Mouse (Mus musculus): ENCODE results near the gene Rps27.
"Not testable (repeated sequence)": the region's sequence is repeated elsewhere in the genome, so short reads cannot be mapped to it uniquely, and the experiment has no call there.

Rps27 gene

GRCm38 (mm10) chr3:90213377-90213866 is at the start of gene Rps27, which contains the start of gene Rab13:
Gene Rps27 (minus strand): TSS chr3:90213651.
Gene Rab13 (plus strand): TSS chr3:90213695.
- ChIA-PET CTCF (interaction anchor here in 2 of 4 experiments (0.7 to 1.1 kb wide), 2 partner anchors 9 to 35 kb away, joined by 3 to 4 read pairs; partner anchors contain the start of gene Slc39a1 (in 1 of the 2)), POLR2A (interaction anchor here (0.6 to 13.1 kb wide), 116 partner anchors 8 to 431 kb away, joined by 3 to 150 read pairs (median 4); partner anchors contain the start of genes Dennd4b (in 3 of the 4), Gatad2b (in 3 of the 4), Hax1 (in 3 of the 4) and Jtb (in 3 of the 4))

GRCm38 (mm10) chr3:90258521-90258920 is 45.1 kb upstream of the Rps27 start:
- POLR2A ChIA-PET: interaction anchor here in 3 of 4 experiments (1.0 to 1.6 kb wide), 7 partner anchors 11 to 45 kb away, joined by 3 to 8 read pairs (median 4); partner anchors contain the start of genes Slc39a1 (in 2 of the 3), Rab13 (in 1 of the 3) and Rps27 (in 1 of the 3)
- CTCF ChIA-PET: no interaction called here

GRCm38 (mm10) chr3:90256731-90257530 is 43.5 kb upstream of the Rps27 start:
- CTCF ChIA-PET: interaction anchor here in 2 of 4 experiments (0.6 to 1.8 kb wide), 4 partner anchors 9 to 218 kb away, joined by 3 to 7 read pairs (median 6); no protein-coding TSS in a partner anchor
- POLR2A ChIA-PET: interaction anchor here (0.5 to 3.4 kb wide), 13 partner anchors 9 to 286 kb away, joined by 3 to 26 read pairs (median 4); partner anchors contain the start of genes Slc39a1 (in 3 of the 4), Dennd4b (in 2 of the 4), Rab13 (in 1 of the 4) and Rps27 (in 1 of the 4)

GRCm38 (mm10) chr3:90255784-90256353 is 42.4 kb upstream of the Rps27 start:
- POLR2A ChIA-PET: interaction anchor here in 2 of 4 experiments (0.6 to 3.4 kb wide), 9 partner anchors 9 to 38 kb away, joined by 3 to 26 read pairs (median 3); partner anchors contain the start of genes Creb3l4 (in 1 of the 2), Dennd4b (in 1 of the 2), Jtb (in 1 of the 2) and Slc39a1 (in 1 of the 2)

GRCm38 (mm10) chr3:90255194-90255565 is 41.7 kb upstream of the Rps27 start:
- ChIA-PET CTCF (interaction anchor here in 2 of 4 experiments (0.7 to 1.8 kb wide), 3 partner anchors 10 to 351 kb away, joined by 3 to 5 read pairs (median 4); no protein-coding TSS in a partner anchor), POLR2A (interaction anchor here in 2 of 4 experiments (0.5 to 3.4 kb wide), 6 partner anchors 8 to 259 kb away, joined by 3 to 26 read pairs (median 4); partner anchors contain the start of genes Creb3l4 (in 1 of the 2), Dennd4b (in 1 of the 2), Jtb (in 1 of the 2) and Slc39a1 (in 1 of the 2))

More at GRCm38 (mm10) chr3:90255784-90256353, 42.4 kb upstream of the Rps27 start:
- CTCF ChIA-PET: interaction anchor here in 2 of 4 experiments (0.6 to 1.8 kb wide), 4 partner anchors 10 to 350 kb away, joined by 3 to 7 read pairs (median 4); no protein-coding TSS in a partner anchor

- ChIA-PET CTCF (interaction anchor here in 2 of 4 experiments (0.7 to 0.8 kb wide), 2 partner anchors 26 to 352 kb away, joined by 3 to 4 read pairs; no protein-coding TSS in a partner anchor), POLR2A (interaction anchor here in 3 of 4 experiments (0.5 to 3.4 kb wide), 10 partner anchors 10 to 258 kb away, joined by 3 to 26 read pairs (median 3); partner anchors contain the start of genes Jtb (in 2 of the 3), Creb3l4 (in 1 of the 3), Dennd4b (in 1 of the 3) and Gatad2b (in 1 of the 3))
These were observed 41.2 kb upstream of the Rps27 start for GRCm38 (mm10) chr3:90254419-90255193.

GRCm38 (mm10) chr3:90253653-90254418 is 40.4 kb upstream of the Rps27 start, which contains the start of gene Crtc2:
Gene Crtc2 (plus strand): TSS chr3:90254163.
- CTCF ChIA-PET: no interaction called here

GRCm38 (mm10) chr3:90253174-90253573 is 39.7 kb upstream of the Rps27 start:
- POLR2A ChIA-PET: interaction anchor here in 3 of 4 experiments (0.6 to 1.2 kb wide), 12 partner anchors 9 to 267 kb away, joined by 3 to 5 read pairs (median 3); partner anchors contain the start of genes Jtb (in 2 of the 3), Creb3l4 (in 1 of the 3) and Gatad2b (in 1 of the 3)
- CTCF ChIA-PET: not testable (repeated sequence)

More at GRCm38 (mm10) chr3:90253653-90254418, 40.4 kb upstream of the Rps27 start, which contains the start of gene Crtc2:
- POLR2A ChIA-PET: interaction anchor here in 3 of 4 experiments (0.6 to 1.2 kb wide), 13 partner anchors 9 to 266 kb away, joined by 3 to 8 read pairs (median 3); partner anchors contain the start of genes Jtb (in 2 of the 3), Creb3l4 (in 1 of the 3) and Gatad2b (in 1 of the 3)

- POLR2A ChIA-PET: interaction anchor here in 1 of 4 experiments (0.7 to 1.2 kb wide), 2 partner anchors 20 to 96 kb away, joined by 4 read pairs; no protein-coding TSS in a partner anchor
- CTCF ChIA-PET: not testable (repeated sequence)
These were observed 39.2 kb upstream of the Rps27 start for GRCm38 (mm10) chr3:90252659-90253058.

GRCm38 (mm10) chr3:90251731-90252226 is 38.3 kb upstream of the Rps27 start:
- ChIA-PET POLR2A (interaction anchor here in 1 of 4 experiments (0.9 to 1.7 kb wide), 5 partner anchors 14 to 40 kb away, joined by 3 to 5 read pairs (median 4); partner anchors contain the start of genes Rab13 and Rps27), CTCF (interaction anchor here in 1 of 4 experiments (0.7 kb wide), 1 partner anchor 30 kb away, joined by 3 read pairs; no protein-coding TSS in a partner anchor)

GRCm38 (mm10) chr3:90250791-90251190 is 37.3 kb upstream of the Rps27 start:
- POLR2A ChIA-PET: interaction anchor here in 3 of 4 experiments (0.6 to 1.7 kb wide), 12 partner anchors 13 to 1973 kb away, joined by 3 to 5 read pairs (median 3); partner anchors contain the start of genes Rab13 (in 1 of the 3) and Rps27 (in 1 of the 3)

GRCm38 (mm10) chr3:90248746-90249100 is 35.3 kb upstream of the Rps27 start:
- ChIA-PET POLR2A (interaction anchor here (0.5 to 7.5 kb wide), 67 partner anchors 8 to 284 kb away, joined by 3 to 108 read pairs (median 6); partner anchors contain the start of genes Dennd4b (in 3 of the 4), Gatad2b (in 3 of the 4), Jtb (in 3 of the 4) and Rab13 (in 3 of the 4)), CTCF (interaction anchor here in 2 of 4 experiments (0.6 to 1.6 kb wide), 5 partner anchors 17 to 396 kb away, joined by 3 to 8 read pairs (median 3); partner anchors contain the start of genes Dennd4b (in 1 of the 2), Rab13 (in 1 of the 2) and Rps27 (in 1 of the 2))

More at GRCm38 (mm10) chr3:90250791-90251190, 37.3 kb upstream of the Rps27 start:
- CTCF ChIA-PET: no interaction called here

- ChIA-PET CTCF (interaction anchor here in 3 of 4 experiments (0.6 to 1.6 kb wide), 20 partner anchors 16 to 965 kb away, joined by 3 to 8 read pairs (median 4); partner anchors contain the start of genes Dennd4b (in 2 of the 3), Jtb (in 1 of the 3), Rab13 (in 1 of the 3) and Rps27 (in 1 of the 3)), POLR2A (interaction anchor here (0.5 to 7.5 kb wide), 117 partner anchors 8 to 1977 kb away, joined by 3 to 108 read pairs (median 4); partner anchors contain the start of genes Dennd4b (in 3 of the 4), Gatad2b (in 3 of the 4), Jtb (in 3 of the 4) and Rab13 (in 3 of the 4))
These were observed 34.7 kb upstream of the Rps27 start, which contains the start of gene Slc39a1 for GRCm38 (mm10) chr3:90247960-90248745. Gene Slc39a1 (plus strand): TSS chr3:90248172.

GRCm38 (mm10) chr3:90247630-90247959 is 34.1 kb upstream of the Rps27 start:
- CTCF ChIA-PET: interaction anchor here in 3 of 4 experiments (0.6 to 1.6 kb wide), 19 partner anchors 16 to 964 kb away, joined by 3 to 8 read pairs (median 4); partner anchors contain the start of genes Dennd4b (in 1 of the 3), Jtb (in 1 of the 3), Rab13 (in 1 of the 3) and Rps27 (in 1 of the 3)

More at GRCm38 (mm10) chr3:90247630-90247959, 34.1 kb upstream of the Rps27 start:
- POLR2A ChIA-PET: interaction anchor here (0.5 to 7.5 kb wide), 110 partner anchors 8 to 1976 kb away, joined by 3 to 108 read pairs (median 4); partner anchors contain the start of genes Gatad2b (in 3 of the 4), Jtb (in 3 of the 4), Rab13 (in 3 of the 4) and Rps27 (in 3 of the 4)
